Mouse (Mus musculus) adrenal gland, adult 2 months (tissue): ENCODE data around the gene Tspan11. TPM values are rescaled to one million over a fixed set of nuclear protein-coding genes. Genes with fewer than 3 reads are reported as not detected.
A peak's percentile ranks its signal among the peaks of the same experiment; 100 is the strongest.

ENCODE experiments used
- DNase-seq: peaks from one replicate; pipeline ENCODE4 v3.0.0; 2021
- polyA plus RNA-seq: library from polyadenylated mRNA; depleted of rRNA; stranded (reverse); fragments of >200 nt; gene quantifications from 2 replicates; pipeline ENCODE4 v1.2.3, GENCODE M21; 2012; rRNA removed
- total RNA-seq, 2 experiments: library from RNA; stranded (reverse); gene quantifications; 2 replicates each; pipeline ENCODE4 v1.2.3; 2021

The Tspan11 gene
- total and polyA plus RNA-seq, 3 experiments = 4.4 to 20.1 (median 13.2) TPM

DNA sequence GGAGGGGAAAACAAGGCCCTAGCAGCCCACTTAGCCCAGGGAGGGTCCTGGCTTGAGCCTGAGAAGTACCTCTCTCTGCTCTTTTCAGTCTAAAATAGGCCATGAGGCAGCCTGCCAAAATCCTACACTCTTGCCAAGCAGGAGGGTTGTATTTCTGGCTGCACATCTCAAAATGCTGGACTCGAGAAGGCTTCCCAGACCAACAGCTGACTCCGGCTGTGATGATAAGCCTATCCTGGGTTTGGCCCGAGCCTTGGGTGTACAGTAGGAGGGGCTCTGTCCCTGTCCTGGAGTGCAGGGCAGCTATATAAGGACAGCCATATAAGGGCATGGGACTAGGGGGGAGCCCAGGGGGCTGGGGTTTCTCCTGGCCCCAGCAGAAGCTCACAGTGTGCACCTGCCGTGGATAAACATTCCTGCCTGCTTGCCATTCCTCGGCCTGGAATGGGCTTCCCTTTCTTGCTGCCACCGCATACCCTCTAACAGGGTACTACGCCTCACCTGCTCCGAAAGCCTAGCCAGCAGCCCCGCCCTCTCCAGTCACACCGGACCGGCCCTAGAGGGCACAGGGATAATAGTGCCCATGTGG is 102.3 kb downstream of the Tspan11 start:
- peak; percentile 48 for DNase-seq

DNA sequence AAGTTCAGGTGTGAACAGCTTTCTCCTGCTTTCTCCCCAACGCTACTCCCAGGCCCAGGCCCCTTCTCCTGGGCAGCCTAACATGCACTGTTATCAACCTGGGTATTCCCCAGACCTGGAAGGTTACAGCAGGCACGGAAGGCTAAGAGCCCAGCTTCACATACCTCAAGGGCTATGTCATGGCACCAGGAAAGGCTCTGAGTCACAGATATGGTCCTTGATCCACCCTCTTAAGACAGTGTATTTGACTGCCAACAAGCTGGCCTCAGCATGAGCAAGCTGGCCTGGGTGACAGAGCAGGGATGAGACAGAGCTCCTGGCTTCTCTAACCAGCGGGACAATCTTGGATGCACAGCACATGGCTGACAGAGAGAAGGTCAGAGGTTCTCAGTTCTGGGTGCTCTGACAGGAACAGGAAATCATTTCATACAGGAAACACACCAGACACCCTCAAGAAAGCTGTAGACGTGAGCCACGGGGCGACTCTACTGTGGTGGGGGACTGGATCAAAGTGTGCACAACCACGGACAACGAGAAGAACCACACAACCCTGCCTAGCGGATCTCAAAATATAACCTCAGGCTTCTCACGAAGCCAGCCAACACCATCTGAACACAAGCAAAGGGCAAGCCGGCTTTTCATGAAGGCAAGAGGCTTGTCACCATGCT is 104.3 kb downstream of the Tspan11 start:
- peak; percentile 81 for DNase-seq

DNA sequence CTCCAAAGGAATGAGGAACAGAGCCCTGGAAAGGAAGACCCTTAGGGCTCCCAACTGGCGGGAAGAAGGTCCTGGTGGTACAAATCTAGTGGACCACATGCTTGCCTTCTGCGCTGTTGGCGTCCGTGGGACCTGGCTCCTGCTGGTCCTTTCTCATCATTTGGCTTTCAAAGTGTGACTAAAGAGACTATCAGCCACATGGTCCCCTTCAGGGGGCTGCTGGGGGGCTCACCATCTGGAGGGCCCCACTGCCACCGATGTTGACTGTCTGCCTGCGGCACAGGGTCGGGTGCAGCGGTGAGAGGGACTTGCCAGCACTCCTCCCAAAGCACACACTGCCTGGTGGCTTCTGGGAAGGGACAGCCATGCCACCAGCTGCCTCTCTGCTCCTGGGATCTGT is 105.6 kb downstream of the Tspan11 start:
- no peak for DNase-seq

DNA sequence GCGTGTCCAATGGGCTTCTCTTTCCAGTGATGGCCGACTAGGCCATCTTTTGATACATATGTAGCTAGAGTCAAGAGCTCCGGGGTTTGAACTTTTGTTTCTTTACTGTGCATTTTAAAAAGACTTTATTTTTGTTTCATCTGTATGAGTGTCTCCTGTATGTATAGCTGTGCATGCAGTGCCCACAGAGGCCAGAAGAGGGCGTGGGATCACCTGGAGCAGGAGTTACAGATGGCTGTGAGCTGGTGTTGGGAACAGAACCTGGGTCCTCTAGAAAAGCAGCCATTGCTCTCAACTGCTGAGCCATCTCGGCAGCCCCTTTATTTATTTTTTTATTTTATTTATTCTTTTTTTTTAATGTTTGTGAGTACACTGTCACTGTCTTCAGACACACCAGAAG is 109.5 kb downstream of the Tspan11 start:
- DNase-seq = no peak

DNA sequence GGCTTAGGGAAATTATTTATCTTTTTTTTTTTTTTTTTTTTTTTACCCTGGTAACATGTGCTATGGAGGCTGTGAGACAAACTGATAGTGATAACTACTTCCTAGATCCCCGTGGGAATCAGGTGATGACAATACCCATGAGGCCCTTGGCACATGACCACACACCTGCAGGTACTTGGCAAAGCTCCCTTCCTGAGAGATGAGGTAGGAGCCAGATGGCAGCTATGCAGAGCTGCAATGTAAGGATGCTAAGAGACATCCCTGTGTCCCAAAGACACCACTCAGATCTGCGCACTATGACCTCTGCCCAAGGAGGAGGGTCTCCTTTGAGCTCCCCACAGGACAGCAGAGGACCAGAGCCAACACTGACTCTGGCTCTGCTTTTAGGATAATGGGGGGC is 111.7 kb downstream of the Tspan11 start:
- DNase-seq = no peak

DNA sequence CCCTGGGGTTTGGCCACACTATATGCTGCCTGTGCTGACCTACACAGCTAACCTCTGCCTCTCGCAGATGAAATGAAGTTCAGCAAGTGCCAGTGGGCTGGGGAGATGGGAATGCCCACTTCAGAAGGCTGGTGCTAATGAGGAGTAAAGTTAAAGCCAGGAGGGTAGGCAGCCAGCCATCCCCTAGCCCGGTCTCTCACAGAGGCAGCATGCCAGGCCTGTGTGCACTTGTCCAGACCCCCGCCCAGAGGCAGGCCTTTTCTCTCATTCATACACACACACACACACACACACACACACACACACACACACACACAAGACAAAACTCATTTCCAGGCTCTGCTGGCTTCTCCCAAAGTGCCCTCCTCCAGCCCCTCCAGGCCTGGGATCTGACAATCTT is 113.4 kb downstream of the Tspan11 start:
- no peak for DNase-seq

DNA sequence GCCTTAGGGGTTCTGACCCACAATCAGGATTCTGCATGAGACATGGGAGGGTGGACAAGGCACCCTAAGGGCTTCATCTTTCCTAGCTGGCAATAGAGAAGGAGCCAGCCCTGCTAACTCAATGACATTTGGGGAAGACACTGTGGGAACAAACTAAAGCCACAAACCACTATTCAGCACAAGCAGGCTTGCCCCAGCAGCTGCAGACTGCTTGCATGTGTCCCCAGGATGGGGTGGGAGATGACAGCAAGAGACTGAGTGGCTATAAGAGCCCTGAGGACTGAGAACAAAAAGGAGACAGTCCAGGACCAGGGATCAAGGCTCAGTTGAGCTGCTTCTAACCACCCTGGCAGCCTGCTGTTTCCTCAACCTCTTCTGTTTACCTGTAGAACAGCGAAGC is 114.2 kb downstream of the Tspan11 start:
- DNase-seq = no peak

DNA sequence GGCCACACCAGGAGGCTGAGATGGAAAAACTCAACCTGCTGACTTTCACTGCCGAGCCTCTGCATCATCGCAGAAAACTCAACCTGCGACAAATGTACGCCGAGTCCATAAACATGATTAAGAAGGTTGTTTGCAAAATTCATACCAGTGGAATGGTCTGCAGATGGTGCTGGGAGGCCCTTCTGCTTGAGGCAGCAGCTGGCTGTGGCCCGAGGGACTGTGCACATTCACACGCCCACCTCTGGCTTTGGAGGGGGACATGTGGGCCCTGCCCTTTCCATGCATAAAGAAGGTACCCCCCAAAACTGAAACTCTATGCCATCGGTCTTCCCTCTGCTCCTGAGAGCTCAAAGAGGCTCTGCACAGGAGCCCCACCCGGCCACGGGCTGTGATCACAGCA is 114.7 kb downstream of the Tspan11 start:
- DNase-seq = no peak

DNA sequence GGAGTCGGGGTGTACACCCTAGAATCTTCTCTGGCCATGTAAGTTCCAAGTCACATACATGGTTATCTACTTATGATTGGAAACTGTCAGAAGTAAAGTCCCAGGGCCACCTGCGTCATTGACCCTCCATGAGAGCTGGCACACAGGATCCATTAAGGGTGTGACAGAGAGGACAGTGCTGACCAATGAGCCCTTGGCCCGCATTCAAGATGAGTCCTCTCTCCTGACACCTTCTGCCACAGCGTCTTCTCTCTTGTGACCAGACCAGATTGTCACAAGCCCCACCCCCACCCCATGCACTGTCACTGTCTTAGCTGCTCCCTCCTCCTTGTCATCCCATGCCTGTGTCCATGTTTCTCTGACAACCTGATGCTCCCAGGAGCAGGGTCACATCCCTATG is 115.3 kb downstream of the Tspan11 start:
- no peak for DNase-seq

DNA sequence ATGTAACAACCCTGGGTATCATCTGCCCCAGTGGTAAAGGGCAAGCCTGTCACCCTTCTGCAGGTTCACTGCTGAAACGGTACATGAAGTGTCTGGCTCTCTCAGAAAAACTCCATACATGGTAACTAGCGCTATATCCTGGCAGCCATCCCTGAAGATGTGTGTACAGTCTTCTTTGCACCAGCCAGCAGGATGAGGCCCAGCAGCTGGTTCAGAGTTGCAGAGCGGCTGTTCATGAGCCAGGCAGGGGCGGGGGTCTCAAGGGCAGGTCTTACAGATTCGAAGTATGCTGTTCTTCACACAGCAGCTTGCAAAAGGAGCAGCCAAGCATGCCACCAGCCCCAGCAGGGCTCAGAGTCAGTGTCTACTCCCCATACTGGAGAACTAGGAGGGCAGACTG is 116.2 kb downstream of the Tspan11 start:
- no peak for DNase-seq

Other genes starting within 250 kb of the Tspan11 start
- not detected for gene Prmt8, start 118.1 kb upstream of the Tspan11 start, total RNA-seq
- gene Prmt8, start 118.1 kb upstream of the Tspan11 start, polyA plus RNA-seq = not detected in 2 replicates